Mouse (Mus musculus) CD8-positive naive resting alpha-beta T cell, adult 2 months (primary cell): ENCODE results near the gene Mbnl2.

Experiments
- DNase-seq, 2 experiments: peaks; one replicate each; pipeline ENCODE4 v3.0.0; 2022; ENCODE audit warnings: low read depth in 2 of 2, low spot score in 2 of 2

Gene Mbnl2

GRCm38 (mm10) chr14:120275246-120276238 is at the start of gene Mbnl2:
Gene Mbnl2 (plus strand): TSS chr14:120275669.
- DNase-seq, result peak; percentile 88 to 90

GRCm38 (mm10) chr14:120232076-120232496 is 43.4 kb upstream of the Mbnl2 start:
- no peak for DNase-seq

GRCm38 (mm10) chr14:120235610-120236009 is 39.9 kb upstream of the Mbnl2 start:
- DNase-seq, result no peak

- DNase-seq, result no peak
Measured at GRCm38 (mm10) chr14:120238501-120238900, 37.0 kb upstream of the Mbnl2 start.

- DNase-seq, result no peak
Measured at GRCm38 (mm10) chr14:120240209-120240608, 35.3 kb upstream of the Mbnl2 start.

- no peak for DNase-seq
Measured at GRCm38 (mm10) chr14:120242711-120243110, 32.8 kb upstream of the Mbnl2 start.

GRCm38 (mm10) chr14:120245081-120245705 is 30.3 kb upstream of the Mbnl2 start:
- no peak for DNase-seq

- no peak for DNase-seq
Measured at GRCm38 (mm10) chr14:120253331-120253730, 22.1 kb upstream of the Mbnl2 start.

- DNase-seq, result no peak
Measured at GRCm38 (mm10) chr14:120256146-120256545, 19.3 kb upstream of the Mbnl2 start.

GRCm38 (mm10) chr14:120256623-120257384 is 18.7 kb upstream of the Mbnl2 start:
- no peak for DNase-seq

GRCm38 (mm10) chr14:120257483-120257882 is 18.0 kb upstream of the Mbnl2 start:
- DNase-seq, result no peak

- no peak for DNase-seq
Measured at GRCm38 (mm10) chr14:120259426-120259825, 16.0 kb upstream of the Mbnl2 start.

GRCm38 (mm10) chr14:120261606-120262005 is 13.9 kb upstream of the Mbnl2 start:
- no peak for DNase-seq

- DNase-seq, result no peak
Measured at GRCm38 (mm10) chr14:120262660-120263379, 12.6 kb upstream of the Mbnl2 start.

GRCm38 (mm10) chr14:120263380-120264135 is 11.9 kb upstream of the Mbnl2 start:
- DNase-seq, result peak; percentile 33 to 58

- DNase-seq, result no peak
Measured at GRCm38 (mm10) chr14:120265886-120266285, 9.6 kb upstream of the Mbnl2 start.

GRCm38 (mm10) chr14:120267130-120267529 is 8.3 kb upstream of the Mbnl2 start:
- DNase-seq, result no peak

- DNase-seq, result no peak
Measured at GRCm38 (mm10) chr14:120270031-120270430, 5.4 kb upstream of the Mbnl2 start.

- no peak for DNase-seq
Measured at GRCm38 (mm10) chr14:120270633-120271032, 4.8 kb upstream of the Mbnl2 start.

GRCm38 (mm10) chr14:120271096-120271495 is 4.4 kb upstream of the Mbnl2 start:
- DNase-seq, result no peak
